Mouse (Mus musculus) adrenal gland, adult 18-20 months (tissue): ENCODE data around the gene Slc35e3. TPM values are rescaled to one million over a fixed set of nuclear protein-coding genes. Genes with fewer than 3 reads are reported as not detected.

Experiments
- DNase-seq, 2 experiments: peaks; one replicate each; pipeline ENCODE4 v3.0.0; 2021 to 2022; ENCODE audit warnings: low spot score in 2 of 2
- long read RNA-seq, 2 experiments: library from polyadenylated mRNA; stranded (forward); transcript quantifications; one replicate each; pipeline ENCODE4 v2.0.0; 2021
- total RNA-seq, 2 experiments: library from RNA; stranded (reverse); gene quantifications; 1 replicate in 1 of 2; 2 replicates in 1 of 2; pipeline ENCODE4 v1.2.3; 2021

Gene Slc35e3
- 10 to 100 TPM; 13.1 to 15.0 TPM for total RNA-seq
- long read RNA-seq, experiment 1, transcript Slc35e3-201 (5 exons, 3,489 nt) = major isoform, 12 of 14 reads
- long read RNA-seq, experiment 1, partial matches to known transcripts = 1 of 14 reads
- long read RNA-seq, experiment 1, other reads (novel, unspliced or antisense) = 1 of 14 reads
- long read RNA-seq, experiment 2, transcript Slc35e3-201 (5 exons, 3,489 nt) = major isoform, 19 of 33 reads
- long read RNA-seq, experiment 2, partial matches to known transcripts = 3 of 33 reads
- long read RNA-seq, experiment 2, other reads (novel, unspliced or antisense) = 11 of 33 reads

DNA sequence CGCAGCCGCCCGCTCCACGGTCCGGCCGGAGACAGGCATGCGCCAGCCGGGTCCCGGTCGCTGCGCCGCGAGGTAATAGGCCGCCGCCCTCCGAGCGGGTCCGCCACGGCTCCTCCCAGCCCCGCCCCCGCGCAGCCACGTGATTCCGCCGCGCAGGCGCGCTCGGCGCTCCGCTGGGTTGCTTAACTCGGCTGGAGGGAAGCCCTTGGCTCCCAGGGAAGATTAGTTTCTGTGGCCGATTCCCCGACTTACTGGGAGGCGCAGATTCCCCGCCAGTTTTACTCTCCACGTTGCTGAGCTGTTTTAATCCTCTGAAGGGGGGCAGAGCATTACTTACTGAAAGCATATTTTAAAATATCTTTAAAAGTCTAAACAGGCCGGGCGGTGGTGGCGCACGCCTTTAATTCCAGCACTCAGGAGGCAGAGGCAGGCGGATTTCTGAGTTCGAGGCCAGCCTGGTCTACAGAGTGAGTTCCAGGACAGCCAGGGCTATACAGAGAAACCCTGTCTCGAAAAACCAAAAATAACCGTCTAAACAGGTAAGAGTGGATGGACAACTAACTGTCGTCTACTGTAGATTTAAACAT lies at the start of gene Slc35e3:
TSS of gene Slc35e3 (minus strand) at position 69 of the 587 bp plus-strand sequence.
- peak; percentile 99 to 100 for DNase-seq

DNA sequence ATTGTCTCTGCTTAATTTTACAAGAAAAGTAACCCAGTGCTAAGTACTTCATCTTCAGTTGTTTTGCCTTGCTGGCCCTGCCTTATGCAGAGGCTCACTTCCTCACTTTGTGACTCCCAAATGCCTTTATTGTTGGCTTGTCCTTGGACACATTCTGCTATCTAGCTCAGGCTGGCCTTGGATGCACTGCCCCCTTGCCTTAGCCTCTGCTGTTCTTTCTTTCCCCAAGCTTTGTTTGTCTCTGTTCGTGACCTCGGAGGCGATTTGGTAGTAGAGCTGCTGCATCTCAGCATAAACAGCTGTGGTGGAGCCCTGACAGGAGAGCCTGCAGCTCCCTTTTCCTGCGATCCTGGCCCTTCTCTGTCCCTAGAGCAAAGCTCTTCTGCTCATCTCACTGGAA lies 49.0 kb upstream of the Slc35e3 start:
- DNase-seq = peak in 1 of 2 experiments; percentile 15

DNA sequence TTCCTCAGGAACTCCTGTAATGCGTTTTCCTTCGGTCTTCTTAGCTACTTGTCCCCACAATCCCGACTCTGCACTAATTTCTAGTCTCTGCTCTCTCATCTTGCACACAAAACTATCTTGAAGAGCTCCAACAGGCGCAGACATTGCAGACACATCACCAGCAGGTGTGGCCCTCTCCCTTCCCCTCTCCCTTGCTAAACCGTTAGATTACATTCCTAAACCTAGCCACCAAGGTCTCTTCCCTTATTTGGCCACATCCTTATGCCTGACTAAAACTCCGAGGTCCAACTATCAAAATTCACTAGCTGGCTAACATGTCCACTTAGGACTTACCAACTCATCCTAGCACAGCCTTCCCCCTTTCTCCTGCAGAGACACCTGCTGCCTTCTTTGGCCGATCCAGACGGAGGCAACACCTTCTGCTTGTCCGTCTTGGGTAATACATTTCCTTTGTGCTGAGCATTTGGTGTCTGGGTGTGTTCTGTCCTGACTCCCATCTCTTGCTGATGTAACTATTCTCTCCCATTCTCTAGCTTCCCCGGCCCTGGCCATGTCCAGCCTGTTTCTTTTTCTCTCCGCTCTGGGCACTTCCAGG lies 47.4 kb upstream of the Slc35e3 start:
- DNase-seq = no peak

DNA sequence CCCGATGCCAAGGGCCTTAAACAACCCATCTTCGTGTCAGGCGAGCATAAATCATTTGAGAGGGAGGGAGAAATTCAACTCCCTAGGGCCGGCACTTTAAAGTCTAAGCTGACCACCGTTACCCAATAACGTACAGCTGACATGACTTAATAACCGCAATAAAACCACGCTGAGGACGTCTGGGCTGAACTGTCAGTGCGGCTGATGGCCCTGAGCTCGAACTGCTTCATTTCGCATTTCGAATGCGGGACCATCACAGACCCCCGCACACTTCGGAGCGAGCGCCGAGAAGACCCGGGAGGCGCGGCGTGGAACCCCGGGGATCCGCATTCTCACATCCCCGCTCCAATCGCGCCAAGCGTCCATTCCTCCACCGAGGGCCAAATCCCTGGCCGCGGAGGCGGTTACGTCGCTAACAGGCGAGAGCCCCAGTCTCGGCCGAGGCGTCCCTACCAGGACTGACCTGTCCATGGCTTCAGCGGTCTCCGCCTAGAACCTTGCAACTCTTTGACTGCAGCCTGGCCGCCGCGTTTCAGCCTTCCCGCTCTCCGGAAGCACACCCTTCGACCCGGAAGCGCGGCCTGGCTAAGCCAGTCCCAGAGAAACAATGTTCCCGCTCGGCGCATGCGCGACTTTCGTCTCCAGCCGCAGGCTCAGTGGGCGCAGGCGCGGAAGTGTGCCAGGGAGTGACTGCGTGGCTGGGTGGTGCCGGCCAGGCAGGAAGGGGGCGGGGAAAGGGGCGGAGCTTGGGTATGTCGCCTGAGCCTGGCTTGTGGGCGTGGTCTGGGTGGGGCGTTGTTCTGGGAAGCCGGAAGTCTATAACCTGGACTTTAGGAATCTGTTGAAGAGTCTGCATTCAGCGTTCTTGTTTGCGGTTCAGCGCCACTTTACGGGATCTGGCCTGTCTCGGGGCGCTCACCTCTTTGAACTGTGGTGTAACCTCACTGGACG lies 46.3 kb upstream of the Slc35e3 start, which contains the start of gene Nup107:
TSS of gene Nup107 (minus strand) at position 565 of the 951 bp plus-strand sequence.
- peak; percentile 100 for DNase-seq

DNA sequence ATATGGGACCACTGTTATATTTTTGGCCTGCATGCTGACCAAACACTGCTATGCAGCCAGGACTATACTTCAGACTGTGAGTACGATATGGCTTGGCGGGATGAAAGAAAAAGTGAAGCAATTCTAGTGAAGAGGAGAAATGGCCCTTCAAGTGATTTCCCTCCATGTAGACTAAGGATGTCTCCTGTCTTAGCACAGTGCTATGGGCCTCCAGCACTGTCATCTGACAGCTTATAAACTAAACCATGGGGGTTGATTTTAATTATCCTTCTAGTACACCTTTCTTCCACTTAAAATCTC lies 45.0 kb upstream of the Slc35e3 start:
- DNase-seq = no peak

DNA sequence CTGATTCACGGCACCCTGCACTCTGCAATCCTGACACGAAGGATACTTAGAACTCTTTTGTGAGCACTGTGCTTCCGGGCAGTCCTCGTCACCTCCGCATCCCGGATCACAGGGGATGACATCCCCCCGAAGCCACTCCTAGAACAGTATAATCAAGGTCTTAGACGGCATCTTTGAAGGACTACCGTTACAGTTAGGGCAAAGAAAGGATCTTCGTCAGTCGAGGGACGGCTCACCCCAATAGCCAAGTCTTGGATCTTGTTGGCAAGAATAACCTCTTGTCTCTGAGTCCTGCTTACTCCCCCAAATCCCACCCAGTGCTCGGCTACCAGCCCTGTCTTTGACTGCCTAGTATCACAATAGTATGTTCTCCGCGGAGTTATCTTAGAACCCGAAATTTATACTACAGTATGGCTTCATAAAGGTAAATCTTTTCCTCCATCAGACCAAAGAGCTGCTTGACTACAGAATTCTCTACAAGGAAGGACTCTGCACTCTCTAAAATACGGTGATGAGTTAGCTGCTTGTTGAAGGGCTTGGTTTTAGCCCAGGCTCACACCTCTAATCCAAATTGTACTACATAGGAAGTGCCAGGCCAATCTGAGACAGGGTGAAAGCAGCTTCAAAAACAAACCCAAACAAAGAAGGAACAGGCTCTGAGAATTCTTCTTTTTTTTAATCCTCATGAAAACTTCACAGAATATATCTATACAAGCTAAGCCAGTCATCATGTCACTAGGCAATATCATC lies 44.4 kb upstream of the Slc35e3 start:
- DNase-seq = no peak

DNA sequence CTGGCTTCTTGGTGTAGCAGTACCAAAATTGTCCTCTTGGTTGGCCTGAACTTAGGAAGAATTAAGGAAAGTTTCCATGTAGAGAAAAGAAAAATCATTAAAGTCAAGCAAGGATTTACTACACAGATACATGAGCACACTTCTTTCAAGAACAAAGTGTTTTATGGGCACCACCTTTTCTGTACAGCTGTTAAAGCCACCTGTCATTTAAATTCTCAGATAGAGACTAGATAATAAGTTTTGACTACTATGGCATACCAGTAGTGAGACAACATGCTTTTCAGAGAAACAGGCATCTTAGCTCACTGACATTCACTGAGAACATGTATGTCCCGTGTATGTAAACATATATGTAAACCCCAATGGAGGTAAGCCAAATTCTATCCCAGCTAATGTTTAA lies 43.8 kb upstream of the Slc35e3 start:
- no peak for DNase-seq

DNA sequence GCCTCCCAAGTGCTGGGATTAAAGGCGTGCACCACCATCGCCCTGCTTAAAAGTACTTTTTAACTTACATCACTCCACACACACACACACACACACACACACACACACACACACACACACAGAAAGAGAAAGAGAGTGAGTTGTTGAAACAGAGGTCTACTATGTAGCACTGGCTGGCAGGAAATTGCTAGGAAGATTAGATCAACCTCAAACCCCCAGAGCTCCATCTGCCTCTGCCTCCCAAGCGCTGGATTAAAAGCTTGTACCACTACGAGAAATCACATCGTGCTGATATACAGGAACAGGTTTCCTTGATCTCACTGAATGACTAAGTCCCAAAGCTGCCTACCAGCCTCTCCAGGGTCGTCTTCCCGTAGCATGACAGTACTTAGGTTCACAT lies 38.5 kb upstream of the Slc35e3 start:
- DNase-seq = no peak

DNA sequence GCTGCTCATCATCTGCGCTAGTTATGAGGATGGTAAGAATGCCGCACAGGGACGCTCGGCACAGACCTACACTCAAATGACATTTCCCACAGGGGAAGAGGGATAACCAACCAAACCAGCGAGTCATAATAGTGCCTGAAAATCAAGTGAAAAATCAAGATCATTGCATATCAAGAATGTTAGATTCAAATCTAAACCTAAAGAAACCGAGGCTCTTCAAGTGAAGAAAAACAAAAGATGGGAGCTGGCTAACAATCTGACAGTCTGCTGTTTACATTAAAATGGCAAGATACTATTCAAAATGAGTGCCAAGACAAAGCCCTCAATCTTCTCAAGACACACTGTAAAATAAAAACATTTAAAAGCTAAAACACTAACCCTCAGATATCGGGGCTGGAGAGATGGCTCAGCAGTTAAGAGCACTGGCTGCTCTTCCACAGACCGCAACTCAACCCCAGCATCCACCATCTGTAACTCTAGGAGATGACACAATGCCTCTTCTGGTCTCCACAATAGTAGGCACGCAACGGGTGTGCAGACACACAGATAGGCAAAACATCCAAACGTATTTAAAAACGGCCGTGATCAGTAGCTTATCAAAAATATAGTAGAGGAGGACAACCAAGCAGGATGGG lies 37.7 kb upstream of the Slc35e3 start:
- DNase-seq = no peak

DNA sequence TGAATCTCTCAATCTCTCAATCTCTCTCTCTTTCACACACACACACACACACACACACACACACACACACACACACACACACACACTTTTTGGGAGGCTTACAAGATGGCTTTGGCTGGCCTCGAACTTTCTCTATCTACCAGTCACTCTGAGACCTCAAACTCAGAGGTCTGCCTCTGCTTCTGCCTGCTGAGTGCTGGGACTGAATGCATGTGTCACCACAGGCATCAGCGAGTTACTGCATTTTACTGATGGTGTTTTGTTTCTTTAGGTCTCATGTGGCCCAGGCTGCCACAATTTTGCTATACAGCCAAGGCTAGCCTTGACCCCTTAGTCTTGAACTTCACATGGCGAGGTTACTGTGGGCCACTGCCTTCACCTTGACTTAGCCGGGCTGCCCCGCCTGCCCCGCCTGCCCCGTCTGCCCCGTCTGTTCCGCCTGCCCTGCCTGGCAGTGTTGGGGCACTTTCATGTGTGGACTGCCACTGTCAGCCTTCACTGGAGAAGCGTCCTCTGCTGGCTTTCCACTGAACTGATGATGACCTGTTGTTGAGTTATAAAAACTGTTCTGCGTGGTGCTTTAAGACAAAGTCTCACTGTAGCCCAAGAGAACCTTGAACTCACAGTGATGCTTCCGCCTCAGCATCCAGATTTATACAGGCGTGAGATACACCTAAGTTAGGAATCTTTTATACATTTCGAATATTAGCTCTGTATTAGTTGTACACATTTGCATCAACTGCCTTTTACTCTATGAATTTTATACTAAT lies 36.5 kb upstream of the Slc35e3 start:
- DNase-seq = no peak

DNA sequence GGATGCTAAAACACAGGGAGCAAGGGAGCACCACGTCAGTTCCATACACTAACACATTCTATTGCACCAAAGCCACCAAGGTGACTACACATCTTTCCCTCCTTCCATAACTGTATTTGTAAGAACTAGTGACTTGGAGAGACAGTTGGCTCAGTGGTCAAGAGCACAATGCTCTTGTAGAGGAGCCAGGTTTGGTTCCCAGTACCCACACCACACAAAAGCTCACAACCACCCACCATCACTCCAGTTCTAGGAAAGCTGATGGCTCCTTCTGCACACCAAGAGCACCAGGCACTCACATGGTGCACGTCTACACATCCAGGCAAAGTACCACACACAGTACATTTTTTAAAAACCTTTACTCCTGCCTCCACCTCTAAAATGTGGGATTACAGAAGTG lies 35.9 kb upstream of the Slc35e3 start:
- no peak for DNase-seq

DNA sequence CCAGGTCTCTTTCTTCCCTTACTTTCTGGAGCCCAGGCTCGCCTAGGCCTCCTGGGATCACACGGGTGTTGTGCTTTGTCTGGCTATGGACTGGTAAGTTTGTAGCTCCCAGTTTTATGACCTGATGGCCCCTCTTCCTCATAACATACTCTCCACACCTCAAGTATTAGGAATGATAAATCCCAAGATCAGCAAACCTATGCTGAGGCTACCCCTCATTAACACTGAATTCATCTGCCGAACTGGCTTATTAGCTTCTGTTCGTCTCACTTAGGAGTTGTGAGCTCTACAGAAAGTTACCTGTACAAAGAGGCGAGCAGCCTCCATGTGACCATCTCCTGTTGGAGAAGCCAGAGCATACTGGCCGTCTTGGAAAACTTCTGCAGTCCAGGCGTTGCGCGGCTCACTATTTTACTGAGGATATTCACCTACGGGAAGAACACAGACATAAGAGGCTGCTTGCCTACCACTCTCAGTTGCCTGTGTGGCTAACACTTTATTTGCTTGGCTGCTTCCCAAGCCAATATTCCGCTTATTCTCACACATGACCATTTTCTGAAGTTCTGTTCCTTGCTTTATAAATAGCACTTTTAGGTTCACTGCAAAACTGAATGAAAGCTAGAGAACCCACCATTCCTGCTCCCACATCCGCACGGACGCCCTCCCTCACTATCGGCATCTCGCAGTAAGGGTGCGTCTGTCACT lies 35.0 kb upstream of the Slc35e3 start:
- no peak for DNase-seq

DNA sequence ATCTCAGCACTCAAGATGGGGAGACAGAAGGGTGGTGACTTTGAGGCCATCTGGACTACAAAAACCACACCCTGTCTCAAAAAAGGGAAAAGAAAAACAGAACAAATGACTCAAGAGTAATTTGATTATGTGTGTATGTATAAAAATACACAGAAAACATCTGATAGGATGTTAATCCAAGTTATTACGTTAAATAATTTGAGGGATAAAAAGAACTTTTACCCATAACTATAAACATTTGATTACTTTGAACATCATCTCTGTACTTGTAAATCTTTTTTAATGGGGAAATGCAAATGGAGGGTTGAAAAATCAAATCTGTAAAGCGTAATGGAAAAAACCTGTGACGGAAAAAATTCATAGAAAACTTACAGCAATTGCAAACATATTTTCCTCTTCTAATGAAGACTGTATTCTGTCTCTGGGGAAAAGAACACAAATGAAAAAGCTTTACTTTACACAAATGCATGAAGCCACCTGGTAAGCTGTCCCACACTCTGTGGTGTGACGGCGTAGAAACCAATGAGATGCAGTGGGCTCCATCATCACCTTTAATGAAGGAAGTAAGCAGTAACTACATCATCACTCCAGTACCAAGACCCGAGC lies 34.2 kb upstream of the Slc35e3 start:
- DNase-seq = no peak

DNA sequence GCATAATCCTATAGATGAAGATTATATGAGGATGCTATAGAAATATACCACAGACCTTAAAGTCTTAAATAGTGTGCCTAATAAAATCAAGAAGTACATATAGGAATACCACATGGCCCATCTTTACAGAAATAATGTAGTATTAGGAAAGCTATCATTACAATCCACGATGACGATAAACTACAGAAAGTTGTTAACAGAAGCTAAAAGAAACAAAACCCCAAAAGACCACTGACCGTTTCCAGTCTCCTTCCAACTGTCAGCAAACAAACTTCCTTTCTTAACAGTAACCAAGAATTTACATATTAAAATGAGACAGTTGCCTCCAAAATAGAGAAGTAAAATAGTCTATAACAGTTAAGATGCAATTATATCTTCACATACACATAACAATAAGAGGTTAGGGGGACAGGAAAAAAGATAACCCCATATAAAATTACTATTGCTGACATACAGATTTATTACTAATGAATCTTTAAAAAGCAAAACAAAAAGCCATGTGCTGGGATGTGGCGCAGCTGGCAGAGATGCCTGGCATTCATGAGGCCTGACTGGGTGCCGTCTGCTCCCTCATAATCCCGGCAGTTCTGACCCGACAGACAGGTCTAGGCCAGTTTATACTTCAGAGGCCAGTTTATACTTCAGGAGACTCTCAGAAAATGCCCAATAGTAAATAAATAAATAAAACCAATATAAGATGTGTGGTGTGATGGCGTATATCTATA lies 33.6 kb upstream of the Slc35e3 start:
- no peak for DNase-seq

DNA sequence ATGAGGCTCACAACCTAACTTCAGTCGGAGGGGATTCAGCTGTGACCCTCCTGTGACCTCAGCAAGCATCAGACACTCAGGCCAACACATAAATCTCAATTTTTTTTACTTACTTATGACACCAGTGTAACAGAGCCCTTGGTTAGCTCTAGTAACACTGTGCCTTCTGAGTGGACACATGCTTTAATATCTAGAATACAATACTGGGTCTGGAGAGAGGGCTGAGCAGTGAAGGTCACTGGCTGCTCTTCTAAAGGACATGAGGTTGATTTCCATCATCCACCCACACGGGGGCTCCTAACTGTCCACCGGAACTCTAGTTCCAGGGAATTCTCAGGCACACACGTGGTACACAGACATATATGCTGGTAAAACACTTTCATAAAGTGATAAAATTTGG lies 32.8 kb upstream of the Slc35e3 start:
- no peak for DNase-seq

DNA sequence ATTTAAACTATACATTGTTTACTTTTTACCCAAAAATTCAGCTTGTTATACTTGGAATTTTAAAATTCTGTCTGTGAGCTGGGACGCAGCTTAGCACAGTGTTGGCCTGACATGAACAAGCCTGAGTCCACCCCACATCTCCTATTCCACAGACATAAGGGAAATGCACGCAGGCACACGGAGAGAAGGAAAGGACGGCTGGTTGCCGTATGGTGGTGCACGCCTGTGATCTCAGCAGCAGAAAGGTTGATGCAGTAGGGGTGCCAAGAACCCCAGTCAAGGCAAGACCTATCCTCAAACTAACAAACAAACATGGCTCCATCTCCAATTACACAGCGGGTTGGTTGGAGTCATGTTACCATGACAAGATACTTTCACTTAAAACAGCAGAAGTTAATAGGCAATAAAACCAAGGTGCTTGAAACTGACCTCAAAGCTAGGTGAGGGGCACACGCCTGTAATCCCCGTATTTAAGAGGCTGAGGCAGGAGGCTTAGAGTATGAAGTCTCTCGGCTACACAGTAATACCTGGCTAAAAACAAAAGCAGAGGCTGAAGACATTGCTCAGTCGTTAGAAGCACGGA lies 32.3 kb upstream of the Slc35e3 start:
- DNase-seq = no peak

DNA sequence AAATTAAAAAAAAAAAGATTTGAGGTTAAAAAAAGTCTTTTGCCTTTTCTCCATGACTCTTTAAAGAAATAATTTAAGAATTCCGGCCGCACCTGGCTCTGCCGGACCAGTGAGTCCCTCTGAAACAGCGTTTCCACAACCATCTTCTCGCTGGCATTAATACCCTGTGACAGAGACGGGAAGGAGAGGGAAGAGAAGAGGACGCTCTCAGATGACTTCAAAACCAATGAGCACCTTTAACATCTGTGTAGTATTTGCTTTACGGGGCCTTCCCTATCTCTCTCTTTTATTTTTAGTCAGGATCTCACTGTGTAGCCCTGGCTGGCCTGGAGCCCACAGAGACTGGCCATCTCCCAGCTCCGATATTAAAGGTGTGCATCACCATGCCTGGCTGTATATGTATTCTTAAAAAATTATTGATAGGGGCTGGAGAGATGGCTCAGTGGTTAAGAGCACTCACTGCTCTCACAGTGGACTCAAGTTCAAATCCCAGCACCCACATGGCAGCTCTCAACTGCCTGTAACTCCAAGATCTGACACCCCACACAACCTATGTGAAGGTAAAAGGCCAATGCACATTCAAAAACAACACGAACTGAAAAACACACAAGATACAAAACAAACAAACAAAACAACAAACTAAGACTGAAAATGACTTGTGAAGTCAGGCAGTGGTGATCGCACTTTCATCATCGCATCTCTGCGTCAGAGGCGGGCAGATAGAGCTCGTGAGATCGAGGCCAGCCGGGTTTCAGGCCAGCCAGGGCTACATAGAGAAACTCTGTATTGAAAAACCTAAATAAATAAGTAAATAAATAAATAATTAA lies 31.5 kb upstream of the Slc35e3 start:
- DNase-seq = no peak
